Mouse (Mus musculus) midbrain, embryonic 14.5 days (tissue): ENCODE measurements at regions not wholly inside any gene's neighbourhood (a gene's known extent, or its start where the extent isn't known, plus 50 kb on each side); places are given as distances from the start of the nearest gene placed in this dataset.
A peak's percentile ranks its signal among the peaks of the same experiment; 100 is the strongest.

Source experiments
- ATAC-seq: fragments of 200-750 bp; cut with Nextera tagmentation; 2 replicates; pipeline ENCODE4 v1.8.0; 2017; ENCODE audit warnings: moderate number of reproducible peaks, moderate library complexity; ENCODE audit not compliant: low FRiP score, low TSS enrichment
- DNase-seq: peaks from one replicate; pipeline ENCODE4 v3.0.0-alpha.2; 2015
- H3K27ac ChIP-seq: fragments of 300-500 bp; sonication (generic); replicated peaks from 2 replicates; pipeline ENCODE4 v1.5.1; 2014; ENCODE audit warnings: mild to moderate bottlenecking, low read depth, low read length, moderate library complexity
- H3K27me3 ChIP-seq: fragments of 300-500 bp; sonication (generic); 2 replicates; pipeline ENCODE4 v1.6.1; 2014; ENCODE audit warnings: low read length, control low read depth, mixed read lengths; ENCODE audit not compliant: control insufficient read depth, insufficient read depth
- H3K36me3 ChIP-seq: fragments of 300-500 bp; sonication (generic); 2 replicates; pipeline ENCODE4 v1.6.1; 2014; ENCODE audit warnings: low read length, control low read depth; ENCODE audit not compliant: control insufficient read depth, insufficient read depth
- H3K4me1 ChIP-seq: fragments of 300-500 bp; sonication (generic); 2 replicates; pipeline ENCODE4 v1.6.1; 2014; ENCODE audit warnings: mild to moderate bottlenecking, antibody characterized with exemption, low read length, control low read depth; ENCODE audit not compliant: control insufficient read depth, insufficient read depth
- H3K4me2 ChIP-seq: fragments of 300-500 bp; sonication (generic); 2 replicates; pipeline ENCODE4 v1.6.1; 2014; ENCODE audit warnings: mild to moderate bottlenecking, low read length, moderate library complexity
- H3K4me3 ChIP-seq: fragments of 300-500 bp; sonication (generic); replicated peaks from 2 replicates; pipeline ENCODE4 v1.5.1; 2014; ENCODE audit warnings: low read depth, low read length
- H3K9ac ChIP-seq: fragments of 300-500 bp; sonication (generic); replicated peaks from 2 replicates; pipeline ENCODE4 v1.6.1; 2014; ENCODE audit warnings: mild to moderate bottlenecking, low read length, moderate library complexity
- H3K9me3 ChIP-seq: fragments of 300-500 bp; sonication (generic); 2 replicates; pipeline ENCODE4 v1.6.1; 2016; ENCODE audit warnings: low read length, control low read depth, mixed read lengths; ENCODE audit not compliant: control insufficient read depth
- WGBS: fragments of 180-500 bp; shearing (Covaris S2); extraction: QIAGEN DNeasy Blood & Tissue Kit; methylation state at CpG from one replicate; pipeline ENCODE4 v1.1.7; 2014; 5-methylcytosine and 5-hydroxymethylcytosine counted together

DNA sequence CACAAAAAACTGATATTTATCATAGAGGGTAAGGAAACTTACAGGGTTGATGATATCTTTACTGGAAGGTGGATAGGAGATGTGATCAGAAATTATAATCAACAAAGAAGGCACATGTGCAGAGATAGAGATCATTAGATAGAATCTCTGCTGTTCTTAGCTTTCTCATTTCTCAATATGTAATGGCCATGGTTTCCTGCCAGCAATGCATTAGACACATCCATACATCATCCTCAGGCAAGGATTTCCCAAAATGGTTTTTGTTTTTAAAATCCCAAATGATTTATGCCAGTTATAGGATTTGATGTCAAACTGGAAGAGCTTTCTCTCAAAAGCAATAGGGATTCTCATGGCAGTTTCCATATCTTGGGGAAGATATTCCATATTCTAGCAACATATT, 52.0 kb upstream of the C030005K15Rik start:
- ATAC-seq (no peak), DNase-seq (no peak)
- no peak overlapping the region for H3K27ac ChIP-seq
- H3K9me3 ChIP-seq: no peaks in the 10 kb centered on the region
- no peaks in the 10 kb centered on the region for H3K27me3 ChIP-seq
- no peaks in the 10 kb centered on the region for H3K36me3 ChIP-seq
- H3K4me1 ChIP-seq: no peaks in the 10 kb centered on the region
- no peak overlapping the region for H3K9ac ChIP-seq
- no peak overlapping the region for H3K4me2 ChIP-seq
- H3K4me3 ChIP-seq: no peak overlapping the region

DNA sequence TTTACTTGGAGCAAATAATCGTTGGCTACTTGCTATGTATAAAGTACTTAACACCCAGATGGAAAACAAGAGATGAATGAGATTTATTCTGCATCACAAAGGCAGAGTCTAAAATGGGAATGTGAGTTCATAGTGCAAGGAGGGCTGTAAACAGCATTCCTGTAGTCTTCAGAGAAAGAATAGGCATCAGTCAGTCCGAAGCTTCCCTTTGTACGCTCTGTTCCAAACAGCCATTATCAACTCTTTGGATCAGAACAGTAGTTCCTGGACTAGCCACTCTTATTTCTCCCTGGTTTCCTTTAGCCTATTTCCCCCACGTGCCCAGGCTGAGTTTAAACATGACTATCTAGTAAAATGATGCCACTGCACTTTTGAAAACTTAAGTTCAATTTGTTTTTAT, 52.8 kb upstream of the C030005K15Rik start:
- DNase-seq (no peak), ATAC-seq (no peak)
- Histone ChIP-seq H3K4me1 (no peaks in the 10 kb centered on the region), H3K27me3 (no peaks in the 10 kb centered on the region), H3K4me2 (no peak overlapping the region), H3K9me3 (no peaks in the 10 kb centered on the region), H3K4me3 (no peak overlapping the region), H3K27ac (no peak overlapping the region), H3K36me3 (no peaks in the 10 kb centered on the region), H3K9ac (no peak overlapping the region)
- WGBS: 75% methylated on average over 4 of the region's 4 CpGs

DNA sequence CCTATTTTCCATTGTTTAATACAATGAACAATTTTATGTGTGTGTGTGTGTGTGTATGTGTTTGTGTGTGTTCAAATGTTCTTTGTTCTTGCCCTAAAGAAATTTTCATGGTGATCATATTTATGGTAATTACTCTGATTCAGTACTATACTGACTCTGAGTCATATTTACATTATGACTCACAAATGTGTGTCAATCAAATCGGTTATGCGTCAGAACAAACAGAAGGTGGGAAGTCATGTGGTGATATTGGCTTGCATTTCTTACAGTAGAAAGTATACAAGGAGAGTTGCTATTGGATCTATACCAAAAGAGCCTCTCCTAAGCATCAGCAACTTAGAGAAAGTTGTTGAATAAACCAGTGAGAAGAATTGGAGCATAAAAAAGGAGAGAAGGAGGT, 67.2 kb upstream of the C030005K15Rik start:
- H3K4me2 ChIP-seq: no peak overlapping the region
- no peaks in the 10 kb centered on the region for H3K9me3 ChIP-seq
- H3K36me3 ChIP-seq: no peaks in the 10 kb centered on the region
- H3K4me1 ChIP-seq: no peaks in the 10 kb centered on the region
- no peak overlapping the region for H3K27ac ChIP-seq
- ATAC-seq (no peak), DNase-seq (no peak)
- H3K9ac ChIP-seq: no peak overlapping the region
- 90% methylated on average over 2 of the region's 2 CpGs for WGBS
- H3K4me3 ChIP-seq: no peak overlapping the region
- H3K27me3 ChIP-seq: no peaks in the 10 kb centered on the region

- DNase-seq: peak; percentile 59
- H3K27ac ChIP-seq: no peak overlapping the region
Measured at GRCm38 (mm10) chr10:97801448-97802265, 75.1 kb upstream of the C030005K15Rik start.

DNA sequence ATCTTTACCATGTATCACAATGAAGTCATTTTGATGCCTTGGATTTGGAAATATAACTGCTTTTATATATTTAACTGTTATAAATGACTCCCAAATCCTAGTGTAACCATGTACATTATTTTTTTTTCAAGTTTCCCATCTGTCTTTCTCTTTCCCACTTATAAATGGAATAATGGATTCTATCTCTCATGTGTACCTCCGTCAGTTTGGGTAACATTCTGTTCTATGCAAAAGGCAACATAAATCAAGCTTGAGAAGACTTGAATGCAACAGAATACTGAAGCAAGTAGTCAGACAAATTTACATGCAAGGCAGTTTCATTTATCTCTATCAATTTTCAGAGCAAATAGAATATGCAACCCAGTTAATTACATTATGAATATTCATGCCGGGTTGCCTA, 81.4 kb upstream of the C030005K15Rik start:
- 90% methylated on average over 2 of the region's 2 CpGs for WGBS
- Histone ChIP-seq H3K27ac (no peak overlapping the region), H3K4me1 (no peaks in the 10 kb centered on the region), H3K4me2 (no peak overlapping the region), H3K9ac (no peak overlapping the region), H3K36me3 (no peaks in the 10 kb centered on the region), H3K4me3 (no peak overlapping the region), H3K9me3 (no peaks in the 10 kb centered on the region), H3K27me3 (no peaks in the 10 kb centered on the region)
- ATAC-seq (no peak), DNase-seq (no peak)

More at GRCm38 (mm10) chr10:97801448-97802265, 75.1 kb upstream of the C030005K15Rik start:
- 22% methylated on average over 9 of the region's 9 CpGs for WGBS
- Histone ChIP-seq H3K4me1 (0 out of 2 replicates have a peak, but pooled peaks cover 5% of the 10 kb centered on the region), H3K9me3 (no peaks in the 10 kb centered on the region), H3K27me3 (no peaks in the 10 kb centered on the region), H3K36me3 (no peaks in the 10 kb centered on the region), H3K4me2 (no peak overlapping the region), H3K4me3 (no peak overlapping the region), H3K9ac (no peak overlapping the region)
- no peak for ATAC-seq

- Histone ChIP-seq H3K9ac (no peak overlapping the region), H3K27me3 (no peaks in the 10 kb centered on the region), H3K4me1 (no peaks in the 10 kb centered on the region), H3K4me3 (no peak overlapping the region), H3K9me3 (no peaks in the 10 kb centered on the region), H3K36me3 (no peaks in the 10 kb centered on the region), H3K27ac (no peak overlapping the region), H3K4me2 (no peak overlapping the region)
- ATAC-seq: no peak
- peak; percentile 34 for DNase-seq
- WGBS: 90% methylated on average over 3 of the region's 3 CpGs
Measured at GRCm38 (mm10) chr10:97842574-97842973, 116.0 kb upstream of the C030005K15Rik start.

- ATAC-seq (no peak), DNase-seq (no peak)
- H3K4me2 ChIP-seq: no peak overlapping the region
- no peaks in the 10 kb centered on the region for H3K36me3 ChIP-seq
- 79% methylated on average over 2 of the region's 2 CpGs for WGBS
- H3K9me3 ChIP-seq: no peaks in the 10 kb centered on the region
- H3K4me1 ChIP-seq: no peaks in the 10 kb centered on the region
- no peak overlapping the region for H3K9ac ChIP-seq
- no peak overlapping the region for H3K27ac ChIP-seq
- H3K4me3 ChIP-seq: no peak overlapping the region
- no peaks in the 10 kb centered on the region for H3K27me3 ChIP-seq
Measured at GRCm38 (mm10) chr10:97851487-97851886, 124.9 kb upstream of the C030005K15Rik start.

GRCm38 (mm10) chr10:97877088-97877487, 150.5 kb upstream of the C030005K15Rik start:
- no peaks in the 10 kb centered on the region for H3K36me3 ChIP-seq
- no peak overlapping the region for H3K9ac ChIP-seq
- ATAC-seq: no peak
- H3K27me3 ChIP-seq: no peaks in the 10 kb centered on the region
- no peak for DNase-seq
- H3K4me2 ChIP-seq: no peak overlapping the region
- no peak overlapping the region for H3K27ac ChIP-seq
- no peaks in the 10 kb centered on the region for H3K9me3 ChIP-seq
- H3K4me3 ChIP-seq: no peak overlapping the region
- WGBS: 65% methylated on average over 3 of the region's 3 CpGs
- no peaks in the 10 kb centered on the region for H3K4me1 ChIP-seq

DNA sequence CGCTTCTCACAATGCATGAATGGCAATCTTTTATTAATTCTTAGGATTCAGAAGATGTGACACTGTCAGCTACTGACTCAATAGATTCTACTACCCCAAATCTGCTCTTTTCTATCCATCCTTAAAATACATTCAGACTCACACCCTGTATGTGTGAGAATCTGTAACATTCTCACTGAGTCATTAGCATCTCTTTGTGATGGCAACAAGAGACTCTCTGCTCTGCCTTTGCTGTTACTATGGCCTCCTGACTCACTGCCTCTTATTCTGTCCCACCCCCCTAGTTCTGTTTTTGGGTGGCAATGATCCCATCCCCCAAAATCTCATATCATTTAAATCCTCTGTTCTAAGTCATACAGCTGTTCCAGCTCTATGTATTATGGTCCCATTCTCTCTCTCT, 159.5 kb upstream of the C030005K15Rik start:
- Histone ChIP-seq H3K27ac (no peak overlapping the region), H3K4me1 (no peaks in the 10 kb centered on the region), H3K36me3 (no peaks in the 10 kb centered on the region), H3K27me3 (no peaks in the 10 kb centered on the region), H3K9me3 (no peaks in the 10 kb centered on the region), H3K9ac (no peak overlapping the region), H3K4me2 (no peak overlapping the region), H3K4me3 (no peak overlapping the region)
- 89% methylated on average over 1 of the region's 1 CpGs for WGBS
- ATAC-seq (no peak), DNase-seq (no peak)
